9 mouse cellular contexts compared by ENCODE assay signal in genomic region chr6:70713118-70713517, GRCm38 (mm10).
DNase-seq lines count a peak whose midpoint lies in the region; ATAC-seq and TF ChIP-seq lines count a peak whose summit lies in the region.
"Had no signal": no experiment of that assay in that cellular context is flagged by ENCODE, and none has a peak within 500 bp of the region (broad histone marks: within the 10 kb centered on the region; RNA-seq: fewer than 3 reads in every experiment).

No protein-coding gene starts in this region.

- no peaks in the 10 kb centered on the region for H3K27me3 ChIP-seq in hindbrain, embryonic 12.5 days
- no peaks in the 10 kb centered on the region for H3K27me3 ChIP-seq in hindbrain, embryonic 16.5 days (replicated peaks; ENCODE audit: control insufficient read depth, insufficient read depth, low read length)
- no peaks in the 10 kb centered on the region for H3K27me3 ChIP-seq in hindbrain, postnatal 0 days (ENCODE audit: insufficient read depth, low read length)

- peak; percentile 68 for TF ChIP-seq CTCF in hindbrain, postnatal 0 days (IDR thresholded peaks at IDR 0.05; ENCODE audit: low read depth)

- H3K4me2 ChIP-seq in hindbrain, embryonic 12.5 days (replicated peaks) = no peak overlapping the region
- no peak overlapping the region for H3K4me2 ChIP-seq in hindbrain, embryonic 16.5 days (ENCODE audit: low read length)
- H3K4me2 ChIP-seq in hindbrain, postnatal 0 days (ENCODE audit: low read depth, low read length) = no peak overlapping the region

- 45% methylated on average over 7 of the region's 7 CpGs for WGBS in hindbrain, embryonic 12.5 days
- WGBS in hindbrain, embryonic 16.5 days = 49% methylated on average over 7 of the region's 7 CpGs
- 45% methylated on average over 7 of the region's 7 CpGs for WGBS in hindbrain, postnatal 0 days

- H3K36me3 ChIP-seq in hindbrain, embryonic 12.5 days = no peaks in the 10 kb centered on the region
- H3K36me3 ChIP-seq in hindbrain, embryonic 16.5 days (ENCODE audit: control insufficient read depth, insufficient read depth, low read length) = no peaks in the 10 kb centered on the region
- no peaks in the 10 kb centered on the region for H3K36me3 ChIP-seq in hindbrain, postnatal 0 days (ENCODE audit: insufficient read depth, low read length)

- ATAC-seq in hindbrain, embryonic 12.5 days (ENCODE audit: low FRiP score) = 0 out of 2 replicates have a peak, but pooled peaks have one; percentile 10
- no peak for ATAC-seq in hindbrain, embryonic 16.5 days
- peak; percentile 48; the same call in 1 of the 2 replicates for ATAC-seq in hindbrain, postnatal 0 days

- intact Hi-C loops in left cerebral cortex, postnatal 4 days (cut with DNase I) = no loop called here

- no peaks in the 10 kb centered on the region for H3K9me3 ChIP-seq in hindbrain, embryonic 12.5 days (replicated peaks)
- no peaks in the 10 kb centered on the region for H3K9me3 ChIP-seq in hindbrain, embryonic 16.5 days (ENCODE audit: control insufficient read depth, low read length)
- H3K9me3 ChIP-seq in hindbrain, postnatal 0 days (ENCODE audit: low read length) = no peaks in the 10 kb centered on the region

- no peak overlapping the region for H3K27ac ChIP-seq in hindbrain, embryonic 12.5 days
- no peak overlapping the region for H3K27ac ChIP-seq in hindbrain, embryonic 16.5 days (ENCODE audit: low read depth, low read length)
- H3K27ac ChIP-seq in hindbrain, postnatal 0 days = no peak overlapping the region

- H3K9ac ChIP-seq in hindbrain, embryonic 12.5 days = no peak overlapping the region
- H3K9ac ChIP-seq in hindbrain, embryonic 16.5 days (ENCODE audit: low read depth, low read length) = no peak overlapping the region
- no peak overlapping the region for H3K9ac ChIP-seq in hindbrain, postnatal 0 days (replicated peaks; ENCODE audit: low read length)

- H3K4me3 ChIP-seq in hindbrain, embryonic 12.5 days = no peak overlapping the region
- H3K4me3 ChIP-seq in hindbrain, embryonic 16.5 days (ENCODE audit: low read length) = no peak overlapping the region
- H3K4me3 ChIP-seq in hindbrain, postnatal 0 days (ENCODE audit: low read length) = no peak overlapping the region

- no peaks in the 10 kb centered on the region for H3K4me1 ChIP-seq in hindbrain, embryonic 12.5 days
- no peaks in the 10 kb centered on the region for H3K4me1 ChIP-seq in hindbrain, embryonic 16.5 days (ENCODE audit: control insufficient read depth, insufficient read depth, low read depth, low read length)
- no peaks in the 10 kb centered on the region for H3K4me1 ChIP-seq in hindbrain, postnatal 0 days (ENCODE audit: insufficient read depth, low read length)

- peak; percentile 24 for DNase-seq in thymus, postnatal 14 days
- DNase-seq in thymus, postnatal 36 days = no peak
- DNase-seq in hindbrain, postnatal 0 days (ENCODE audit: low spot score) = peak; percentile 62
- DNase-seq in ovary, adult 18-20 months (ENCODE audit: low spot score) = no peak
- no peak for DNase-seq in left cerebral cortex, postnatal 4 days
- no peak for DNase-seq in thymus, adult 18-20 months
- DNase-seq: lung, postnatal 4 days had no signal

Comparison
In these comparisons a context has a peak if more than half of its experiments do, and no peak if none do; other contexts are left out.
1. DNase-seq: peak in thymus, postnatal 14 days (single experiment) and hindbrain, postnatal 0 days (single experiment); none in thymus, postnatal 36 days (0 of 2), ovary, adult 18-20 months (single experiment), left cerebral cortex, postnatal 4 days (single experiment) and thymus, adult 18-20 months (0 of 2).